Mouse (Mus musculus) hindbrain, postnatal 0 days (tissue): Measurements from ENCODE around the gene Pde7b. TPM values are rescaled to one million over a fixed set of nuclear protein-coding genes. Genes with fewer than 3 reads are reported as not detected.

Experiments used
- ATAC-seq: fragments of 200-750 bp; cut with Nextera tagmentation; 2 replicates; pipeline ENCODE4 v1.8.0; 2017; ENCODE audit warnings: mild to moderate bottlenecking, moderate TSS enrichment, moderate library complexity
- DNase-seq: peaks from one replicate; pipeline ENCODE4 v3.0.0-alpha.2; 2015; ENCODE audit warnings: low spot score
- H3K27ac ChIP-seq: fragments of 300-500 bp; sonication (generic); 2 replicates; pipeline ENCODE4 v1.5.1; 2014; ENCODE audit warnings: mild to moderate bottlenecking
- H3K27me3 ChIP-seq: fragments of 300-500 bp; sonication (generic); 2 replicates; pipeline ENCODE4 v1.6.1; 2014; ENCODE audit warnings: low read length, mixed read lengths; ENCODE audit not compliant: insufficient read depth
- H3K36me3 ChIP-seq: fragments of 300-500 bp; sonication (generic); 2 replicates; pipeline ENCODE4 v1.6.1; 2014; ENCODE audit warnings: low read length, mixed read lengths; ENCODE audit not compliant: insufficient read depth
- H3K4me1 ChIP-seq: fragments of 300-500 bp; sonication (generic); 2 replicates; pipeline ENCODE4 v1.6.1; 2014; ENCODE audit warnings: antibody characterized with exemption, low read length, mixed read lengths; ENCODE audit not compliant: insufficient read depth
- H3K4me2 ChIP-seq: fragments of 300-500 bp; sonication (generic); 2 replicates; pipeline ENCODE4 v1.6.1; 2014; ENCODE audit warnings: low read depth, mild to moderate bottlenecking, low read length, moderate library complexity, mixed read lengths
- H3K4me3 ChIP-seq: fragments of 300-500 bp; sonication (generic); 2 replicates; pipeline ENCODE4 v1.5.1; 2014; ENCODE audit warnings: low read length
- H3K9ac ChIP-seq: fragments of 300-500 bp; sonication (generic); replicated peaks from 2 replicates; pipeline ENCODE4 v1.6.1; 2014; ENCODE audit warnings: mild to moderate bottlenecking, low read length, moderate library complexity, mixed read lengths
- H3K9me3 ChIP-seq: fragments of 300-500 bp; sonication (generic); 2 replicates; pipeline ENCODE4 v1.6.1; 2016; ENCODE audit warnings: low read length, mixed read lengths
- CTCF ChIP-seq: IDR thresholded peaks from 2 replicates; pipeline ENCODE4 v1.5.1; 2016; ENCODE audit warnings: antibody characterized with exemption, control low read depth, low read depth
- WGBS: fragments of 180-500 bp; shearing (Covaris S2); extraction: QIAGEN DNeasy Blood & Tissue Kit; methylation state at CpG from one replicate; pipeline ENCODE4 v1.1.7; 2014; 5-methylcytosine and 5-hydroxymethylcytosine counted together
- polyA plus RNA-seq: library from polyadenylated mRNA; unstranded; fragments of >200 nt; fragmentation: Nextera tagmentation; extraction: Ambion mirVana; gene quantifications from 2 replicates; pipeline ENCODE4 v1.2.1, GENCODE M21; 2015
- total RNA-seq: library from RNA; depleted of rRNA; stranded (reverse); fragments of >200 nt; gene quantifications from 2 replicates; pipeline ENCODE4 v1.2.3, GENCODE M21; 2014

Pde7b gene
- total and polyA plus RNA-seq, 2 experiments from 2014 or later = 2.3 to 7.9 TPM

DNA sequence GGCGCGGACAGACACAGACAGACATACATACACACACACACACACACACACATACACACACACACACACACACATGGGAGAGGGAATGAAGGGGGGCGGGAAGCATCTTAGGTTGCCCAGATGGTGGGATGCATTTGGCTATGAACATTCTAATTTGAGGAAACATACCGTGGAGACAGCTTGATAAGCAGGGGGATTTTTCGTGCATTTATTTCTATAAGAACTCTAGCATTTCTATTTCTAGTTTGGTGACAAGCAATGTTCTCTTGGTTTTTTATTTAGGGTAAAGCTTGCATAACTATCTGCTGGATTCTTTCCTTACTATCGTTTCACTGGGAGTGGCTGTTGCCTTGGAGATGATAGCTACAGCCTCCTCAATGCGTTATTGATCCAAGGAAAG lies 66.2 kb downstream of the Pde7b start:
- H3K27me3 ChIP-seq = no peaks in the 10 kb centered on the region
- no peaks in the 10 kb centered on the region for H3K4me1 ChIP-seq
- H3K36me3 ChIP-seq = no peaks in the 10 kb centered on the region
- H3K27ac ChIP-seq = no peak overlapping the region
- ATAC-seq (no peak), DNase-seq (no peak)
- 68% methylated on average over 7 of the region's 7 CpGs for WGBS
- TF ChIP-seq CTCF = no peak
- no peak overlapping the region for H3K4me2 ChIP-seq
- H3K9me3 ChIP-seq = no peaks in the 10 kb centered on the region
- H3K4me3 ChIP-seq = no peak overlapping the region
- H3K9ac ChIP-seq = no peak overlapping the region

DNA sequence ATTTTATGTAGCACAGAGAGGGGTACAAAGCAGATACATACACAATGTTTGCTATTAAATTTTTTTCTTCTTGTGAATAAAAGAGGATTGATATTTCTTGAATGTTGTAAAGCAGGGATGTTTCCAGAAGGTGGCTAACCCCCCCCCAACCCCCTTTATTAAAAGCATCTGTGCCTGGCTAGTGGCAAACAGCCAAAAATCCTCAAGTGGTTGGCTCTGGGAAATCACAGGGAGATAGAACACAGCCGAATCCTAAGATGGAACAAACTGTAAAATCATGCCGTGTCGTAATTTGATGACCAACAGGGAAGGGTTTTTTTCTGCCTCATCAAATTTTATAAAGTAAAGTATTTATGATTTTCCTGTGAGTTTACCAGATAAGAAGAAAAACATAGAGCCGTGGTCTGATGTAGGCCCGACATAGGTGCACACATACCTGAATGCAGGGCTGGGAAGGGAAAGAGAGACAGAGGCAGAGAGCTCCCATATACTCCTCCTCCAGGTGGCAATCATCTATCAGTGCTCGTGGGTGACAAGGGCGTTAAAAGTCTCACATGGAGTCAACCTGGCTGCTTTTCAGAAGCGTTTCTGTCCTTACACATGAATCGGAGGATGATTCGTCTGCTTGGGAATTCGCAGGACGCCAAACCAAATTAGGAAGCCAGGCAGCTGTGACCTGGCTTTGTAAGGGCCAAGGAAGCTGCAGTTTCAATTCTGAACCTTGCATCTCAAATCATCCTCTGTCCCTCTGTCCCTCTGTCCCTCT lies 67.4 kb downstream of the Pde7b start:
- Histone ChIP-seq H3K27me3 (no peaks in the 10 kb centered on the region), H3K9ac (no peak overlapping the region), H3K4me1 (no peaks in the 10 kb centered on the region), H3K4me2 (no peak overlapping the region), H3K9me3 (no peaks in the 10 kb centered on the region), H3K27ac (no peak overlapping the region), H3K36me3 (no peaks in the 10 kb centered on the region), H3K4me3 (no peak overlapping the region)
- peak; percentile 9; the same call in 1 of the 2 replicates for TF ChIP-seq CTCF
- ATAC-seq = no peak
- WGBS = 51% methylated on average over 12 of the region's 12 CpGs
- DNase-seq = peak; percentile 66

DNA sequence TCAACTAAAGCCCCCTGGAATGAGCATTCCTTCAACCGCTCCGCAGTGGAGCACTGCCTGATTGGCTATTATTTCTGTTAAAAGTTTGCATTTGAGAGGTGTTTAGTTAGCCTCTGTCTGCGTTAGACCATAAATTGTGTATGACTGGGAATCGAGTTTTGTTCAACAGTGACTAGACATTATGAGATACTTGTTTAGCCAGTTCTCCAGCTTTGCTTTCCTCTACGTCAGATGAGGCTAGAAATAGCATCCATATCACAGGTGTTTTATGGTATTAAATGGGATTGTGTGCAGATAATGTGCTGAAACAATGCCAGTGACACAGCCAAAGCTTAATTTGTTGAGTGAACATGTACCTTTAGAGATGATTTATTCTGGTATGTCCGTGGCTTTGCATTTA lies 70.3 kb downstream of the Pde7b start:
- DNase-seq (no peak), ATAC-seq (no peak)
- Histone ChIP-seq H3K27ac (no peak overlapping the region), H3K4me1 (no peaks in the 10 kb centered on the region), H3K4me2 (no peak overlapping the region), H3K27me3 (no peaks in the 10 kb centered on the region), H3K9me3 (no peaks in the 10 kb centered on the region), H3K9ac (no peak overlapping the region), H3K36me3 (no peaks in the 10 kb centered on the region), H3K4me3 (no peak overlapping the region)
- WGBS = 85% methylated on average over 6 of the region's 6 CpGs
- no peak for TF ChIP-seq CTCF

DNA sequence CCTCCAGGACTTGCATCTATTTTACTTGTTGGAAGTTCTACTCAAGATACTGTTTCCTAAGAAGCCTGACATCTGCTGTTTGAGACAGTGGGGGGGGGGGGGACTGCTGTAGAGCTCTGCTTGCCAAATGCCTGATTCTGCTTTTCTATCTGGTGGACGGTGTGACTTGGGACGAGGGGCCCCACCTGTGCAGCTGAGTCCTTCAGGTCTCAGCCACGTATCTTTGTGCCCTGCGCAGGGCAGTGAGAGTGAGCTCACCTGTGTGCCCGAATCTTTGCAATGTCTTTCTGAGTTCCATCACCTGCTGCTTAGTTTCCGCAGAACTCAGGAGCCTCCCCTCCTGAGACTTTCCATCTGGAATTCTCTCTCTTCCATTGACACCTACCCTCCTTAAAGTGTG lies 70.7 kb downstream of the Pde7b start:
- no peak overlapping the region for H3K27ac ChIP-seq
- H3K27me3 ChIP-seq = no peaks in the 10 kb centered on the region
- no peak for TF ChIP-seq CTCF
- ATAC-seq = no peak
- no peak overlapping the region for H3K9ac ChIP-seq
- no peak for DNase-seq
- H3K4me3 ChIP-seq = no peak overlapping the region
- H3K4me2 ChIP-seq = no peak overlapping the region
- H3K36me3 ChIP-seq = no peaks in the 10 kb centered on the region
- H3K9me3 ChIP-seq = no peaks in the 10 kb centered on the region
- 77% methylated on average over 6 of the region's 6 CpGs for WGBS
- H3K4me1 ChIP-seq = no peaks in the 10 kb centered on the region

DNA sequence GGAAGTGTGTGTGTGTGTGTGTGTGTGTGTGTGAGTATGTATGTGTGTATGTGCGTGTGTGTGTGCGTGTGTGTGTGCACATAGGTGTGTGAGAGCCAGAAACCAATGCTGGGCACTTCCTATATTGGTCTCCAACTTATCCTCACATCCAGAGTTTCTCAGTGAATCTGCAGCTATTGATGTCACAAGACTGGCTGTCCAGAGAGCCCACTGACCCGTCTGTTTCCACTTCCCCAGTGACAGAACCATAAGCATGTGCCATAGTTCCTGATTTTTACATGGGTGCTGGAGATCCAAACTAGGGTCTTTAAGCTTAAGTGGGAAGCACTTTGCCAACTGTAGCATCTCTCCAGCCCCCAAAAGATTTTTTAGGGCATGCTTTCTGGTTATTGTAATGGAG lies 71.6 kb downstream of the Pde7b start:
- ATAC-seq = no peak

DNA sequence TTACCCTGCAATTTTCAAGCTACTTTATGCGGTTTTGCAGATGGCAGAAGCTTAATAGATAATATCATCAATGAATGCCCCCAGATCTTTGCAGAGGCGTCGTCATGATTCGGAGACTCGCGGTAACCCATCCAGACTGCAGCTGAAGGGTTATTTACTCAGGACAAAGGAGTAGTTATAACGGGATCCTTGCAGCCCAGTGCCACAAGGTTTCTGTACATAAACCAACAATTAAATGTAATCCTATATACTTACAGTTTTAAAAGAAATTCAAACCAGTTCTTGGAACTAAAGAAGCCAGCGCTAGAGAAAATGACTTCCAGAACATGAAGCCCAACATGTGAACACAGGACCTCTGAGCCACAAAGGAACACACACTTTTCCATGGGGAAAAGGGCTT lies 88.5 kb downstream of the Pde7b start:
- H3K36me3 ChIP-seq = no peaks in the 10 kb centered on the region
- H3K27ac ChIP-seq = no peak overlapping the region
- H3K4me3 ChIP-seq = no peak overlapping the region
- TF ChIP-seq CTCF = no peak
- DNase-seq (no peak), ATAC-seq (no peak)
- no peaks in the 10 kb centered on the region for H3K9me3 ChIP-seq
- no peak overlapping the region for H3K9ac ChIP-seq
- no peaks in the 10 kb centered on the region for H3K4me1 ChIP-seq
- 86% methylated on average over 8 of the region's 8 CpGs for WGBS
- no peaks in the 10 kb centered on the region for H3K27me3 ChIP-seq
- H3K4me2 ChIP-seq = no peak overlapping the region

More for the DNA sequence above, 71.6 kb downstream of the Pde7b start:
- no peak for TF ChIP-seq CTCF
- H3K27me3 ChIP-seq = no peaks in the 10 kb centered on the region
- H3K4me2 ChIP-seq = no peak overlapping the region
- no peak overlapping the region for H3K4me3 ChIP-seq
- no peaks in the 10 kb centered on the region for H3K36me3 ChIP-seq
- H3K9ac ChIP-seq = no peak overlapping the region
- DNase-seq = no peak
- no peaks in the 10 kb centered on the region for H3K9me3 ChIP-seq
- no peaks in the 10 kb centered on the region for H3K4me1 ChIP-seq
- 87% methylated on average over 3 of the region's 3 CpGs for WGBS
- no peak overlapping the region for H3K27ac ChIP-seq

DNA sequence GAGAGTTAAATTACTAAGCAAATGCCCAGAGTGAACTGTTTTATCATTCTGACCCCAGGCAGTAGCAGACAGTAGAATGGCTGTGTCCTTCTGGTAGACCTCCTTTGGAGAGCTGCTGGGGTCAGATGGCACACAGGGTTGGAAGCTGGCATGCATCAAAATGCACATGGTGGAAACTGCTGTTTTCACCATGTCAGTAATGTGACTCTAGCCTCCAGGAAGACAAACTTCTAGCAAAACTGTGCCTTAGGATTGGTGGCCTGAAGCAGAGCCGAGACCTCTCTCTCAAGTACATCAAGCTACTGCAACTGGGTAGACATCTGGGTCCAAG lies 91.8 kb downstream of the Pde7b start:
- Histone ChIP-seq H3K4me1 (no peaks in the 10 kb centered on the region), H3K27me3 (no peaks in the 10 kb centered on the region), H3K9me3 (no peaks in the 10 kb centered on the region), H3K4me3 (no peak overlapping the region), H3K4me2 (no peak overlapping the region), H3K27ac (no peak overlapping the region), H3K9ac (no peak overlapping the region), H3K36me3 (no peaks in the 10 kb centered on the region)
- 93% methylated on average over 1 of the region's 1 CpGs for WGBS
- ATAC-seq (no peak), DNase-seq (no peak)
- TF ChIP-seq CTCF = no peak
